In the genomic region with DNA sequence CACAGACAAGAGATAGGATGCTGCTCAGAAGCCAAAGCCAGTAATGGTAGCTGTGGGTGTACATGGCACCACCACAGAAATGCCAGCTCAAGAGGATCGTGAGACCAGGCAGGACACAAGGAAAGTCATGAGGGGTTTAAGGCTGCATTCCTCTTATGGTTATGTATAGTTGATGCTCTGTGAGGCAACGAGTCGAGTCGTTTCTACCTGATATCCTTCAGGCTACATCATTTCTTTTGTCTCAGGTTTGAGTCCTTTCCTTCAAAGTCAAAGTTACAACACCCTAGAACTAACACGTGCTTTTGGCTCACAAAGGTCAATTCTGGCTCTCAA, we compare ENCODE assay signal across 8 mouse cellular contexts.
DNase-seq lines count a peak whose midpoint lies in the region; ATAC-seq lines count a peak whose summit lies in the region.
"Had no signal": no experiment of that assay in that cellular context is flagged by ENCODE, and none has a peak within 500 bp of the region (broad histone marks: within the 10 kb centered on the region; RNA-seq: fewer than 3 reads in every experiment).

No protein-coding gene starts in this region.

- no peak overlapping the region for H3K4me2 ChIP-seq in neural tube, embryonic 13.5 days
- H3K4me2 ChIP-seq in neural tube, embryonic 15.5 days, result no peak overlapping the region
- peak overlapping the region; percentile 41 for H3K4me2 ChIP-seq in forebrain, embryonic 14.5 days (ENCODE audit: low read length)
- peak overlapping the region; percentile 28 for H3K4me2 ChIP-seq in limb, embryonic 12.5 days
- H3K4me2 ChIP-seq in stomach, embryonic 16.5 days (ENCODE audit: low read depth, low read length), result no peak overlapping the region

- H3K9ac ChIP-seq in neural tube, embryonic 13.5 days, result no peak overlapping the region; the same call in 1 of the 2 replicates
- H3K9ac ChIP-seq in neural tube, embryonic 15.5 days (replicated peaks), result no peak overlapping the region
- no peak overlapping the region for H3K9ac ChIP-seq in forebrain, embryonic 14.5 days (ENCODE audit: low read length)
- H3K9ac ChIP-seq in limb, embryonic 12.5 days (replicated peaks), result no peak overlapping the region
- no peak overlapping the region for H3K9ac ChIP-seq in stomach, embryonic 16.5 days (ENCODE audit: low read length)

- no peaks in the 10 kb centered on the region for H3K27me3 ChIP-seq in neural tube, embryonic 13.5 days
- no peaks in the 10 kb centered on the region for H3K27me3 ChIP-seq in neural tube, embryonic 15.5 days (replicated peaks)
- no peaks in the 10 kb centered on the region for H3K27me3 ChIP-seq in forebrain, embryonic 14.5 days (replicated peaks; ENCODE audit: control insufficient read depth, insufficient read depth, low read length)
- H3K27me3 ChIP-seq in limb, embryonic 12.5 days, result no peaks in the 10 kb centered on the region
- no peaks in the 10 kb centered on the region for H3K27me3 ChIP-seq in stomach, embryonic 16.5 days (ENCODE audit: control insufficient read depth, insufficient read depth, low read length)

- H3K36me3 ChIP-seq in neural tube, embryonic 13.5 days, result no peaks in the 10 kb centered on the region
- H3K36me3 ChIP-seq in neural tube, embryonic 15.5 days, result no peaks in the 10 kb centered on the region
- H3K36me3 ChIP-seq in forebrain, embryonic 14.5 days (ENCODE audit: control insufficient read depth, insufficient read depth, low read length), result no peaks in the 10 kb centered on the region
- no peaks in the 10 kb centered on the region for H3K36me3 ChIP-seq in limb, embryonic 12.5 days
- H3K36me3 ChIP-seq in stomach, embryonic 16.5 days (ENCODE audit: control insufficient read depth, insufficient read depth, low read length), result no peaks in the 10 kb centered on the region

- peaks cover 28% of the 10 kb centered on the region for H3K4me1 ChIP-seq in neural tube, embryonic 13.5 days (replicated peaks)
- H3K4me1 ChIP-seq in neural tube, embryonic 15.5 days, result peaks cover 22% of the 10 kb centered on the region
- H3K4me1 ChIP-seq in forebrain, embryonic 14.5 days (ENCODE audit: control insufficient read depth, insufficient read depth, low read length), result peaks cover 24% of the 10 kb centered on the region
- peaks cover 39% of the 10 kb centered on the region for H3K4me1 ChIP-seq in limb, embryonic 12.5 days (replicated peaks)
- H3K4me1 ChIP-seq in stomach, embryonic 16.5 days (ENCODE audit: control insufficient read depth, insufficient read depth, low read length), result peaks cover 19% of the 10 kb centered on the region

- peak overlapping the region; percentile 64; the same call in 1 of the 2 replicates for H3K27ac ChIP-seq in neural tube, embryonic 13.5 days (replicated peaks)
- H3K27ac ChIP-seq in neural tube, embryonic 15.5 days (replicated peaks), result no peak overlapping the region; the same call in 1 of the 2 replicates
- H3K27ac ChIP-seq in forebrain, embryonic 14.5 days (ENCODE audit: low read depth, low read length), result peak overlapping the region; percentile 56
- peak overlapping the region; percentile 95 for H3K27ac ChIP-seq in limb, embryonic 12.5 days
- peak overlapping the region; percentile 64 for H3K27ac ChIP-seq in stomach, embryonic 16.5 days (ENCODE audit: low read length)

- 92% methylated on average over 5 of the region's 5 CpGs for WGBS in neural tube, embryonic 13.5 days
- 89% methylated on average over 5 of the region's 5 CpGs for WGBS in neural tube, embryonic 15.5 days
- 82% methylated on average over 5 of the region's 5 CpGs for WGBS in forebrain, embryonic 14.5 days
- 79% methylated on average over 5 of the region's 5 CpGs for WGBS in limb, embryonic 12.5 days
- WGBS in stomach, embryonic 16.5 days, result 88% methylated on average over 5 of the region's 5 CpGs

- H3K9me3 ChIP-seq in neural tube, embryonic 13.5 days, result no peaks in the 10 kb centered on the region
- no peaks in the 10 kb centered on the region for H3K9me3 ChIP-seq in neural tube, embryonic 15.5 days (replicated peaks)
- no peaks in the 10 kb centered on the region for H3K9me3 ChIP-seq in forebrain, embryonic 14.5 days (replicated peaks; ENCODE audit: control insufficient read depth, low read length)
- H3K9me3 ChIP-seq in limb, embryonic 12.5 days, result no peaks in the 10 kb centered on the region
- no peaks in the 10 kb centered on the region for H3K9me3 ChIP-seq in stomach, embryonic 16.5 days (replicated peaks; ENCODE audit: control insufficient read depth, low read length)

- DNase-seq in forebrain, embryonic 14.5 days (ENCODE audit: low spot score), result no peak
- no peak for DNase-seq in liver
- DNase-seq in left cerebral cortex, postnatal 10 days (ENCODE audit: extremely low spot score in 1 of 2, low spot score in 2 of 2), result no peak
- DNase-seq: cerebellum, adult 9-11 months had no signal

- no peak for ATAC-seq in neural tube, embryonic 13.5 days (ENCODE audit: low read depth)
- ATAC-seq in neural tube, embryonic 15.5 days (ENCODE audit: low FRiP score), result no peak
- no peak for ATAC-seq in forebrain, embryonic 14.5 days
- ATAC-seq in limb, embryonic 12.5 days (ENCODE audit: insufficient number of reproducible peaks, insufficient read depth, low FRiP score, low TSS enrichment, low read depth), result no peak
- ATAC-seq in stomach, embryonic 16.5 days (ENCODE audit: insufficient read depth, low FRiP score), result no peak

- H3K4me3 ChIP-seq in neural tube, embryonic 13.5 days, result no peak overlapping the region
- H3K4me3 ChIP-seq in neural tube, embryonic 15.5 days (replicated peaks), result no peak overlapping the region
- no peak overlapping the region for H3K4me3 ChIP-seq in forebrain, embryonic 14.5 days (ENCODE audit: low read depth, low read length)
- H3K4me3 ChIP-seq in limb, embryonic 12.5 days (replicated peaks), result no peak overlapping the region
- H3K4me3 ChIP-seq in stomach, embryonic 16.5 days (replicated peaks; ENCODE audit: low read length), result no peak overlapping the region

- intact Hi-C loops in left cerebral cortex, postnatal 10 days (cut with DNase I), result no loop called here

Comparison
In these comparisons a context has a peak if more than half of its experiments do, and no peak if none do; other contexts are left out.
1. H3K4me2 ChIP-seq: peak in forebrain, embryonic 14.5 days (single experiment) and limb, embryonic 12.5 days (single experiment); none in neural tube, embryonic 13.5 days (single experiment), neural tube, embryonic 15.5 days (single experiment) and stomach, embryonic 16.5 days (single experiment).